Mouse (Mus musculus): Measurements from ENCODE around the gene Hunk.

Hunk gene

DNA sequence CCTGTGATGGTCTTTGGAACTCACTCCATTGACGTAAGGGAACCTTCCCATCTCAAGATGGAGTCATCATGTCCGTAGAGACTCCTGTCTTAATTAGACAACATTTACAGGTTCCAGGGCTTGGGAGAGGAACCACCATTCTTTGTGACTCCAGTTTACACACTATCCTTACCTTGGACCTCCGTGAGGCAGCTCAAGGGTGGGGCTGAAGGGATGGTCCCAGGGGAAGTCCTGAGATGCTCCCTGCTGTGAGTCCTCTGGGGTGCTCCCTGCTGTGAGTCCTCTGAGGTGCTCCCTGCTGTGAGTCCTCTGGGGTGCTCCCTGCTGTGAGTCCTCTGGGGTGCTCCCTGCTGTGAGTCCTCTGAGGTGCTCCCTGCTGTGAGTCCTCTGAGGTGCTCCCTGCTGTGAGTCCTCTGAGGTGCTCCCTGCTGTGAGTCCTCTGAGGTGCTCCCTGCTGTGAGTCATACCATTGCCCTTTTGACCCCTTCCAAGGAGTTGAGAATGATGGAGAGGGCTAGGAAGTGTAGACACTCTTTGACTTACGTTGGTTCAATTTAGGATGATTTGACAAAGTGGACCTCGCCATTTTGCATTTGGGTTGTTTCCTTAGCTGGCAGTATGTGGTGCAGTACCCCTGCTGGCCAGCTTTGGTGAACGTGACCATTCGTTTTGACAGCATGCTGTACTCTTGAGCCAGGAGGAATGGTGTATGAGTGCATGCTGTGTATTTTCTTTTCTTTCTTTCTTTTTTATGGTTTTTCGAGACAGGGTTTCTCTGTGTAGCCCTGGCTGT, 42.2 kb downstream of the Hunk start:
- in situ Hi-C loops (cut with MboI, MseI), result no loop called here

DNA sequence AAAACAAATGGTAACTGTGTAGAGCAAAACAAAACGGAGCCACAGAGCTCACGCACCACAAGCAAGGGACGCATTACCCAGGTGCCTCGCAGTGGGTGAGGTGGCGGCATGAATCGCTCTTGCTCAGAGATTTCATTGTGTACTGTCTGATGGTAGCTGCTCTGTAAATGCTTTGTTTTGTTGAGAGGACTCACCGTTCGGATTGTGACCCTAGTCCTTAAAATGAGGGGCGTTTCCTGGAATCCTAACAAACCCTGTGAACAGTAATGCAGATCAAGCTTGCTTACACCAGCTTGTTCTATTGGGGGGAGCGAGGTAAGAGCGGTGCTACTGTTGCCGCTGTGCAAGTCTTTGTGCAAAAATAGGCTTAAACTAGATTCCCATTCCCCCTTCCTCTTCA, 47.7 kb downstream of the Hunk start:
- in situ Hi-C loops (cut with MboI, MseI), result no loop called here

DNA sequence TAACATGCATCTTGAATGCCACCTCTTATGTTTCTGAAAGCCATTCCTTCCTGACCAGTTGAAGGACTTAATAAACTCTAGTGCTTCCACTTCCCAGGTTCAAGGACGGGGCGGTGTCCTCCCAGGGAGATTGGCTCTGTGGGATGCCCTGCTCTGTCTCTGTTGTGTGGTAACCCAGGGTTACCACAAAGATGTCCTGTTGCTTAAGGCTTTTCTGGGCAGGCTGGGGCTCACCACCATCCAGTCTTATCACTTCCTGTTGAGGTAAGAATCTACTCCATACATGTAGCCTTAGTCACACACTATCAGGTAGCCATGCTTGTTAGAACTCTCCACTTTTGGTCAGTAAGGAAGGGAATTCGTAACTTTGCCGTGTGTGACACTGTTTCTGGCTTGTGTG, 49.4 kb downstream of the Hunk start:
- in situ Hi-C loops (cut with MboI, MseI), result no loop called here

DNA sequence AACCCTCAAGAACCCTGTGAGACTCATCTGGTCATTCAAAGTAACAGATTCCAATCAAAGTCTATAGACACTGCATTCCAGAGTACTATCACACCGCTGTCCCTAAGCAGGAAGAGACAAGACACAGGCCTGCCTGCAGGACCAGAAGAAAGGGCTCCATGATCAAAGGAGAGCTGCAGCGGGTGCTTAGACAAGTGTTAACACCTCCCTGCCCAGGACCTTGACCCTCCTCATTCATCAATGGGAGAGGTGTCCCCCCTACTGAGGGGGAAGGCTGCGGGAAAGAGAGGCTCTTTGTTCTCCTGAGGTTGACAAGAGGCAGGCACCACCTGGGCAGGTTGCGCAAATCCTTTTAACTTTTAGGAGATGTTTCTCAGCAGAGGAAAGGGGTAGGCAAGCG, 51.5 kb downstream of the Hunk start:
- in situ Hi-C loops (cut with MboI, MseI), result no loop called here

DNA sequence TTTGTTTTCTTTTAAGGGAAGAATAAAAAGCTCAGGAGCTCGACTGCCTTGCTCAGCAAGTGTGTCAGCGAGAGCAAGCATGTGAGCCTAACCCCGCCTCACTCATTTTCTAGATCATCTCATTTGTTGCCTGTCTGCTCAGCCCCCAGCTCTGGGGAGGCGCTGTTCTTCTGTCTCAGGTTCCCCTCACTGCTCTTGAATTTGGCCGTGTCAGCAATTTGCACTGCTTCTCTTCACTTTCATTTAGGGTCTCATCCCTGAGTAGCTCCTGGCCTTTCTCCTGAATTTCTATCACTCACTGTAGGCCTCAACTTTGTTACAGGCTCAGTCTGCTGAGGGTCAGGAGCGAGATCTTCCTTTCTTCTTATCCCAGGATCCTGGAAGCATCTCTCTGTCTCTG, 53.7 kb downstream of the Hunk start:
- in situ Hi-C loops (cut with MboI, MseI), result no loop called here

DNA sequence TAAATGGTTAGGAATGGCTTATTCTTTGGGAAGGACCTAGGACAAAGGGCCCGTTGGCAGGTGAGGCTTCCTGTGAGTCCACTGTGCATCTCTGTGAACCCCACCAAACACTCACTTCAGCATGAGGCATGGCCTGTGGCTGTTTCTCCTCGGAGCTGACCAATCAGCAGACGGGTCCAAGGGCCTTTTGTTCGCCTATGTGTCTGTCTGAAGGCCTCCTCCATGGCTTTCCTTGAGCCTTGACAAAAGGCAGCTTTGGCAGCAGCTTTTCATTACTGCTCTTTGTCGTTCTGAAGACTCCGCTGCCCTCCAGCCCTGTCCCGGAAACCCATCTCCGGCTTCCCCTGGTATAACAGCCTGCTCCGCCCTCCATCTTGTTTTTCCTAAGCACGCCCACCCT, 54.8 kb downstream of the Hunk start:
- in situ Hi-C loops (cut with MboI, MseI), result no loop called here

DNA sequence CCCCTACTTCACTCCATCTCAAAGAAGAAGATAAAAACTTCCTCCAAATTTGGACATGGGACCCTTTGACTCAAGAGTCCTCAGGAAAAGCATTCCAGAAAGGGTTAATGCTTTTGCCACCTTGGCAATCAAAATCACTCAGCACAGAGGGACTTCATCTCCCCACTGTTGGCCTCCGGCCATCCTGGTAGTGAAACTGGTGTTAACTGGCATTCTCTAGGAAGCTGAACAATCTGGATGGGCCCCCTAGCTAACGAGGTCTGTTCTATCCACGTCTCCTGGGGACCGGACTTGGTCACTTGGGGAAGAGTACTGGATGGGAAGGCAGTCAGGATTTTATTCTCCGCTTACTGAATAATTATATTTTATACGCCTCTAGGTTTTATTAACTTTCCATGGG, 57.2 kb downstream of the Hunk start:
- in situ Hi-C loops (cut with MboI, MseI), result no loop called here

DNA sequence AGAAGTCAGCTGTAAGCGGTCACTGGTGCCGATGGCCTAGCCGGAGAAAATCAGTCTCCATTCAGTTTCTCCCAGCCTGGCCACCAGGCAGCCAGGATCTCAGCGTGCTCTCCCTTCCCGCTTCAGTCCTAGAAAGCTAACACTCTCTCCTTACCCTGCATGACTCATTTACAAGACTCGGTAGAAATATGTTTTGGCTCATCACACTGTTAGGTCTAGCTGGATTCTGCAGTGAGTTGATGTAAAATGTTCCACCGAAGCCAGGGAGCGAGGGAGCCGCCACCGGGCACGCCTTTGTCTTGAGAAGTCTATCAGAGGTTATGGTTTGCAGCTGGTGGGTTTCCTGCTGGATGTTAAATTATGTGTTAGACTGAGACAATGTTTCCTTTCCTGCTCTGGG, 67.4 kb downstream of the Hunk start:
- in situ Hi-C loops (cut with MboI, MseI), result no loop called here

DNA sequence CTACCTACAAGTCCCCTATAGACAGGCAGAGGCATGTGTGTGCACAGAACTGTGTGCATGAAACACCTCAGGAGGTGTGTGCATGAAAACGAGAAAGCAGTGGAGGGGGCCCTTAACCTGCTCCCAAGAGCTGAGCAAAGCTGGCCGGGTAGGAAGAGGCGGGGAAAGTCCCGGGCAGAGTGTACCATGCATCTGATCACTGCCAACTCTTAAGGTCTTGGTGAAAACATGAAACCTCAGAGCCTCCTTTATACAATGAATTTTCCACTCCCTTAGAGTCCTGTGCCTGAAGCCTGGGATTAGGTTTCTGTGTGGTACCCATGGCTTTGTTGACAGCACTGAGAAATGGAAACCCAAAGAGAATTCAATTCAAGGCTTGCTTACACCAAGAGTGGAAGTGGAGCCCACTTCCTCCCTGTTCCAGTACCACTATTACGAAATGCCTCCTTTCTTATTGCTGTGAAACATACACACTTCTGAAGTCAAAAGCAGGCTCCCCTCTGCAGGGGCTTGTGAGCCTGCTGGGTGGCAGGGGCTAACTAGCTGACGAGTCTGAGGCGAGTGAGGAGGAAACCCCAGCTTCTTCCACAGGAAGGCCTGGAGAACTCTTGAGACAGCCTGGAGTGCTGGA, 70.8 kb downstream of the Hunk start:
- in situ Hi-C loops (cut with MboI, MseI), result no loop called here

DNA sequence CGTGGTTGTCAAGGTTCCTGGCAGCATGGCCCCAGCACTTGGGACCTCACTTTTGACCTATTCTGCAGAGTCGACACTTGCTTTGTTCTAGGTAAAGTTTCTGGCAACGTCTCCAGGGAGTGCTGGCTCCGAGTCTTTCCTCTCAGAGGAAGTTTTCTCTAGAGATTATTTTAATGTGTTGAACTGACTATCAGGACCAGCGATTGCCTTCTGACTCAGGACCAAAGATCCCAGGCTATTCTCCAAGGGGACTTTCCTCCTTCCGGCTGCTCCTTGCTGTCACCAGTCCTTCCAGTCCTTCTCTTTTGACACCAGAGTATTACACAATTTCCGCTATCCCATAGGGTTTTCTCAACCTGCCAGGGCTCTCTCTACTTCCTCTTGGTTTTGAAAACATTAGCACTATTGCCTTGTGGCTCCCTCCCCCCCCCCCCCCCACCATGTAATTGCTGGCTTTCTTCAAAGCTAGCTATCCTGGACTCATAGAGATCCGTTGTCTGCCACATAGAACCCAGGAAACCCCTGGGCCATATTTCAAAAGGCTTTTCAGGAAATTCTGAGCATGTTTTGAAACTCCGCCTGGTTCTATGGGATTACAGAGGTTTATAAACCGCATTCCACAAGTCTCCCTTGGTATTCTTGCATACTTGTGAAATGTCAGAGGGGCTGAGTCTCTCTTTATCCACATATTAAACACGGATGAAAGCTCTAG, 73.2 kb downstream of the Hunk start:
- in situ Hi-C loops (cut with MboI, MseI), result no loop called here

DNA sequence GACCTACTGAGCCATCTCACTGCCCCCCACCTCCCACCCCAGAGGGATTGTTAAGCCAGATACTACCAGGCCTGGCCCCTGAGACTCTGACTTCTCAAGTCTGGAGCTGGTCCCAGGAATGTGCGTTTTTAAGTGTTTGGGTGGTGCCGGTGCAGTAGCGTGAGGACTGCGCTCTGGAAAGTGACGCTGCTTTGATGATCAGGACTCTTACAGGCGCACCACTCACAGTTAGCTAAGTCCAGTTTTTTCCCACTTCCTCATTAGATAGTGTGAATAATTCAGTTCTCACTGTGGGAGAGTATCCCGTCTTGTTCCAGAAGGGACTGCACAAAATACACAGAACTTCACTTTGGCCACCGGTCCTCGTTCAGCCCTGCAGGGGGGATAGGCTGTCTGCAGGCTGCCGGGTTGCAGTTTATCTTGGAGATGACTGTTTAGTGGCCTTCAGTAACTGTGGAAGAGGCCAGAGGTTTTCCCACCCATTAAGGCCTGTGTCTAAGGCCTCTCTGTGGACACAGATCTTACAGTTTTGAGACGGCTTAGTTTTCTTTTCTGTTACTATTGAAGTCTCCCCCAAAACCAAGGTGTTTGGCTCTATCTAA, 75.6 kb downstream of the Hunk start:
- in situ Hi-C loops (cut with MboI, MseI), result no loop called here

DNA sequence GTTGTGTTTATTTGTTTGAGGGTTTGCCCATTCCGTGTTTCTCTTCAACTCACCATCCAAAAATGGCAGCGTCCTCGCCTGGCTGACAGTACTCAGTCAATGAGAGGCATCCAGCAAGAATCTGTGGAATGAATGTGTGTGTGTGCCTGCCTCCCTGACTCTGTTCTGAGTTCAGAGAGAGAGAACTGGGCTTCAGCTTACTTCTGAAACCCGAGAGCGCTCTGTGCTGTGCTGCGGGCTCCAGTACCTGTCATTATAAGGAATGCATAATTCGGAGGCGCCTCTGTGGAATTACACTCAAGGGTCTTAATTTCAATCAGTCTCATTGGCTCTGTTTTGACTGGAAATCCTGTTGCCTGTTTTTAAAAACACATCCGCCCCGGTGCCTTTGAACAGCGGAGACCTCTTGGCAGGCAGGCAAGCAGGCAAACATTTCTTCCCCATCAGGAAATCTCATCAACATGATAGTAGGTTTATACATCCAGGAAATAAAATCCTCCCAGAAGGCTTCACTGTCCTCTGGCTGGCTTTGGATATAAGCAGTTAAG, 77.0 kb downstream of the Hunk start:
- in situ Hi-C loops (cut with MboI, MseI), result no loop called here

DNA sequence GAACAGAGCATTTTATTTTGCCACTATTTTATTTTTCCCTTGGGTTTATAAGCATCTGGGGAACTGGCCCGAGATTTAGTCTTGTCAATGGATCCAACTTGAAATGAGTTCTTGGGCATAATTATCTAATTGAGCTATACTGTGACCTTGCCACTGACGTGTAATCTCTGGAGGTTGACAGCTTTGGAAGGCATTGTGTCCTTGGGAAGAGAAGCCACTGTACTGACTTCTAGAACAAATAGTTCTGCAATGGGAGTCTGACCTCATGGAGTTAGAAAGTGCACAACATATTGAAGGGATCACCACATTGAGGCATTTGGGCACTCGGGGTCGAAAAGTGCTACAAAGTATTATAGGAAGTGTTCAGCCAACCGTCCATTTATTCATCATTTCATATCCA, 79.3 kb downstream of the Hunk start:
- in situ Hi-C loops (cut with MboI, MseI), result no loop called here

DNA sequence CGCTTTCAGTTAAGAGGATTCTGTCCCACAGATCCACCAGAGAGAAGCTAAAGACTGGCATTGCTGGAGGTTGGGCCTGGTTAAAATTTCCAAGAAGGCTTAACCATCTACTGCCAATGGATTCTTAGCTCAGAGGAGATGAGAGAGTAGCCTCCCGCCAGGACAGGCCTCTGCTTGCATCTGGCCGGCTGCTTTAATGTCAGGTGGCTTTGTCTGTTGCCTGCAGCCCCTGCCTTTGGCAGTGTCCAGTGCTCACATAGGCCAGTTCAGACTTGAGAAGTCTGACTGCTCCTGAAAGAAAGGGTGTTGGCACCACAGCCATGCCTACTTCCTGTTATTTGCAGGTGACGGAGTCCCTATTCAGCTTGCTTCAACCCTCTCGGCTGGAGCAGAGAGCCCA, 82.5 kb downstream of the Hunk start:
- in situ Hi-C loops (cut with MboI, MseI), result no loop called here

DNA sequence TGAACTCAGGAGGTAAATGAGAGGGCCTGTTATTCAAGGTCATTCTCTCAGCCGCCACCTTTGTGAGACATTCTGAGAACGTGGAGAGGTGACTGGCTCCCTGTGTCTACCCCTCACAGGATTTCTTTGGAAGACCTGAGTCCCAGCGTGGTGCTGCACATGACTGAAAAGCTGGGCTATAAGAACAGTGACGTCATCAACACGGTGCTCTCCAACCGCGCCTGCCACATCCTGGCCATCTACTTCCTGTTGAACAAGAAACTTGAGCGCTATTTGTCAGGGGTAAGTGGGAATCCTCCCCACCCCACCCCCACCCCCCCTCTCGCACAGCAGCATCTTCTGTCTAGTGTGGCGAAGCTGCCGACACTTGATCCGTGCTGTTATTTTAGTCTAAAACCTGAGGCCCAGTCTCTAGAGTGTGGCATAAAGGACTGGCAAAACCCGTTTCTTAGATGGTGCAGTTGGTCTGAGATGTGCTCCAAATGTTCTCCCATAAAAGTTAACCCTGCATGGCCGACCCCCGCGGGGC, 90.0 kb downstream of the Hunk start:
- in situ Hi-C loops (cut with MboI, MseI), result loop anchor here (5.0 kb wide), 1 partner anchor 88 kb away; the partner anchor contains the start of gene Hunk

DNA sequence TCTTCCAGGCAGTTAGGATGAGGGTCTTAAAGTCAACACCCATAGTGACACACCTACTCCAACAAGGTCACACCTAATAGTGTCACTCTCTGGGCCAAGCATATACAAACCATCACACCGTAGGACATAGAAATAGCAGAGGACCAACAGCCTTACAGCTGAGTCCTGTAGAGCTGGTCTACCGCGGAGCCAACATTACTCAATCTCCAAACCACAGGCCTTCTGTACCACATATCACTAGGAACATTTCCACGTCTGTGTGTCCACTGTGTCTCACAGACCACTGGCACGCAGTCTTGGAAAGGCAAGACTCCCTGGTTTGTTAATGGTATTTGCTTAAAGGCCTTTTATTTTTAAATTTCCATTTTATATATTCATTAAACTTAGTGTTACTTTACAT, 95.8 kb downstream of the Hunk start:
- in situ Hi-C loops (cut with MboI, MseI), result no loop called here

DNA sequence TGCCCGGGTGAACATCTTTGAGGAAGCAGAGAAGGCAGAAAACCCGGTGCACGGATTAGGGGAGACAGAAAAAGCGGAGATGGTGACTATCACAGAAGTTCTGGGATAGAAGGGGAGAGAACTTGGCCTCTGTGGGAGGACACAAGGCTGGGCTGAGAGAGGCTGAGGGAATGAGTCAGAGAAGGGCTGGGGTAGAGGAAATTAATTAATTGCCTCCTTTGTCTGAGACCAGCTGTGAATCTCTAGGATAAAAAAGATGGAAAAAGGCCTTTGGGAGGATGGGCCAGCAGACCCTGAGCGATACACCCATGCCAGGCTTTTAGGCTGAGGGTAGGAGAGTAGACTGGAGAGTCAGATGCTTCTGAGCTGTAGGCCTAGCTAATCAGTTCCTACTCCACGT, 97.5 kb downstream of the Hunk start:
- in situ Hi-C loops (cut with MboI, MseI), result no loop called here

DNA sequence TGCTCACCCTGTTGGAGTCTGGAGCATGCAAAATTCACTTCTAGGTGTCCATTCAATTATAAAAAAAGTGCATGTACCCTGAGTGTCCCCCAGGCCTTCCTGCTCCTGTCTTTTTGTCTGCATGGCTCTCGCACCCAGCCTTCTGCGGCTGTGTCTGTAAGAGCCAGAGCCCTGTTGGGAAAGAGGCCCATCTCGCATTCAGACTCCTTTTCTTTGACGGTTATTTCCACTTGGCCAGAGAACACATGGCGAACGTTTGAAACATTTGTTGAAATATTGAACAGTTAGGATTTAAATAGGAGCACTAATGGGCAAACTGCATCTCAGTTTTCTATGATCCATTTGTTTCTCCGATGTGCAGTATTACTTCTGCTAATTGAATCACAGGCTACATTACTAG, 99.3 kb downstream of the Hunk start:
- in situ Hi-C loops (cut with MboI, MseI), result no loop called here

DNA sequence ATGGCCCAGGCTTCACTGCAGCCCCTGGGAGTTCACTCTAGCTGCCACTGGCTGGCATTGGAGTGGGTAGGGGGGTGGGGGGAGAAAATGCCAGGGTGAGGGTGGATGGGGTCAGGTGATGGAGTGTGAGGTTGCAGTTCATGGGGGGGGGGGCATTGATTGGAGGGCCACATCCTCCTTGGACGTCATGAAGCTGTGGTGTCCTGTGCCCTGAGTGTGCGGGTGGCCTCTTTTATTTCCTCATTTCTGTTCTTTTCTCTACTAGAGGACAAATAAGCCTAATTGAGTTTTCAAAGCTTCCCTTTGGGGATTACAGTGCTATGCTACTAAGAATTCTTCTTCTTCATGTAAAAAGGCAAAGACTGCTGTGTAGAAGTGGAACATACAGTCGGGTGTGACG, 99.8 kb downstream of the Hunk start:
- in situ Hi-C loops (cut with MboI, MseI), result no loop called here

DNA sequence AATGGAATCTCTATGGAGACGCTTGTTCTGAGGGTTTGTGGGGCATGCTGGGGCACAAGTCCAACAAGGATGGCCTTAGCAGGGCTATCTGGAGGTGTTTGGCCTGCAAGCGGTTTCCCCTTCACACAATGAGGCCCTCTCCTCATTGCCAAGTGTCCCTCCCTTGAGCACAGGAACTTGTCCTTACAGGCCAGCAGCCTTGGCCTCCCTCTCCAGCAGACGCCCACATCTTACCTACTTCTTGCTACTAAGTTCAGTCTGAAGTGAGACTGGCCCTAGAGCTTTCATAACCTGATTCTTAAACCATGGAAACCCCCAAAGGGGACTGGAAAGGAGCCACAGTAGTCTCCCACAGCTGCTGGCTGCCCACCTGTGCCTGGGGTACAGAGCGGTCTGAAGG, 104.3 kb downstream of the Hunk start:
- in situ Hi-C loops (cut with MboI, MseI), result loop anchor here (10.0 kb wide), 1 partner anchor 1275 kb away; no protein-coding TSS in a partner anchor

DNA sequence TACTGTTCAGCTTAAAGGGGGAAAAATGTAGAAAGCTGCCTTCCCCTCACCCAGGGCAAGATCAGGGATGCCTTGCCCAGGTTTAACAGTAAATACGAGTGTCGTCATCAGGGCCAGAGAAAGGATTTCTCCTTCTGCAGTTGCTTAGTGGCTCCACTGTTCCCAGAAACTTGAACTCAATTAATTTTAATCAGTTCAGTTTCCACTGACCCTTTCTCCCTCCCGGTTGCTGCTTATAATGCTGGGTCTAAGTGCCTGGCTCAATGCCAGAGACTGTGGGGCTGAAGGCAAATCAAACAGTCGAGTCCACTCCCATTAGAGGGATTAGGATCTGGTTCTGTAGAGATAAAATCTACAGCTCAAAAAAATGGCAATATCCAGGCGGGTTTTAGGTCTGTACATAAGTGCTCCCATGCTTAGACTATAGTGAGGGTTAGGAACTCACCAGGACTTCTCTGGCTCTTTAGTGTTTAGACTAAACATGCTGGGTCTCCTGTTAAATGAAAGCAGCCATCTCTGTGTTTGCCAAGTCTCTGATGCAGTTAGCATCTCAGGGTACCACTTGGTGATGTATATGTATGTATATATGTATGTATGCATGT, 106.2 kb downstream of the Hunk start:
- in situ Hi-C loops (cut with MboI, MseI), result loop anchor here (10.0 kb wide), 1 partner anchor 1273 kb away; no protein-coding TSS in a partner anchor
